Mouse (Mus musculus) forebrain, embryonic 12.5 days (tissue): Measurements from ENCODE around the gene Pnpo. TPM values are rescaled to one million over a fixed set of nuclear protein-coding genes. Genes with fewer than 3 reads are reported as not detected.

Source experiments
- ATAC-seq: fragments of 200-750 bp; cut with Nextera tagmentation; 2 replicates; pipeline ENCODE4 v1.8.0; 2017; ENCODE audit warnings: moderate TSS enrichment; ENCODE audit not compliant: low FRiP score
- H3K27ac ChIP-seq: fragments of 300-500 bp; sonication (generic); 2 replicates; pipeline ENCODE4 v1.5.1; 2016; ENCODE audit warnings: mild to moderate bottlenecking
- H3K27me3 ChIP-seq: fragments of 300-500 bp; sonication (generic); 2 replicates; pipeline ENCODE4 v1.6.1; 2016; ENCODE audit warnings: mild to moderate bottlenecking
- H3K36me3 ChIP-seq: fragments of 300-500 bp; sonication (generic); replicated peaks from 2 replicates; pipeline ENCODE4 v1.6.1; 2016; ENCODE audit warnings: mild to moderate bottlenecking
- H3K4me1 ChIP-seq: fragments of 300-500 bp; sonication (generic); 2 replicates; pipeline ENCODE4 v1.6.1; 2016
- H3K4me2 ChIP-seq: fragments of 300-500 bp; sonication (generic); 2 replicates; pipeline ENCODE4 v1.6.1; 2016; ENCODE audit warnings: mild to moderate bottlenecking, moderate library complexity
- H3K4me3 ChIP-seq: fragments of 300-500 bp; sonication (generic); replicated peaks from 2 replicates; pipeline ENCODE4 v1.5.1; 2016; ENCODE audit warnings: mild to moderate bottlenecking
- H3K9ac ChIP-seq: fragments of 300-500 bp; sonication (generic); 2 replicates; pipeline ENCODE4 v1.6.1; 2016; ENCODE audit warnings: mild to moderate bottlenecking
- H3K9me3 ChIP-seq: fragments of 300-500 bp; sonication (generic); 2 replicates; pipeline ENCODE4 v1.6.1; 2016
- WGBS: fragments of 180-500 bp; shearing (Covaris S2); methylation state at CpG from one replicate; pipeline ENCODE4 v1.1.7; 2016; 5-methylcytosine and 5-hydroxymethylcytosine counted together
- polyA plus RNA-seq: library from polyadenylated mRNA; unstranded; fragments of >200 nt; fragmentation: Nextera tagmentation; extraction: Ambion mirVana; gene quantifications from 2 replicates; pipeline ENCODE4 v1.2.1, GENCODE M21; 2016

Gene Pnpo
- polyA plus RNA-seq, 1 experiment from 2014 or later = 17.2 TPM

GRCm38 (mm10) chr11:96944844-96945580 is 1.2 kb upstream of the Pnpo start:
- Histone ChIP-seq H3K36me3 (peaks cover 8% of the 10 kb centered on the region), H3K4me3 (0 out of 2 replicates have a peak overlapping the region, but pooled peaks have one; percentile 49), H3K27me3 (peaks cover 11% of the 10 kb centered on the region), H3K4me1 (peaks cover 16% of the 10 kb centered on the region), H3K27ac (no peak overlapping the region), H3K9me3 (no peaks in the 10 kb centered on the region), H3K9ac (peak overlapping the region; percentile 46), H3K4me2 (peak overlapping the region; percentile 92)
- ATAC-seq = no peak
- 88% methylated on average over 14 of the region's 14 CpGs for WGBS

GRCm38 (mm10) chr11:96941989-96942590 is 1.7 kb downstream of the Pnpo start:
- no peak overlapping the region for H3K4me3 ChIP-seq
- H3K9me3 ChIP-seq = no peaks in the 10 kb centered on the region
- H3K27me3 ChIP-seq = peaks cover 11% of the 10 kb centered on the region
- H3K4me2 ChIP-seq = no peak overlapping the region
- ATAC-seq = no peak
- no peaks in the 10 kb centered on the region for H3K36me3 ChIP-seq
- no peak overlapping the region for H3K9ac ChIP-seq
- no peak overlapping the region for H3K27ac ChIP-seq
- H3K4me1 ChIP-seq = peaks cover 16% of the 10 kb centered on the region
- 78% methylated on average over 6 of the region's 6 CpGs for WGBS

- peaks cover 16% of the 10 kb centered on the region for H3K4me1 ChIP-seq
- no peaks in the 10 kb centered on the region for H3K36me3 ChIP-seq
- no peak overlapping the region for H3K4me3 ChIP-seq
- ATAC-seq = no peak
- H3K27ac ChIP-seq = no peak overlapping the region
- no peak overlapping the region for H3K4me2 ChIP-seq
- 84% methylated on average over 16 of the region's 16 CpGs for WGBS
- no peak overlapping the region for H3K9ac ChIP-seq
- H3K27me3 ChIP-seq = peaks cover 11% of the 10 kb centered on the region
- H3K9me3 ChIP-seq = no peaks in the 10 kb centered on the region
Observed at GRCm38 (mm10) chr11:96940578-96941465, 3.0 kb downstream of the Pnpo start.

- 92% methylated on average over 6 of the region's 6 CpGs for WGBS
- no peak overlapping the region for H3K4me2 ChIP-seq
- no peak overlapping the region for H3K4me3 ChIP-seq
- H3K9ac ChIP-seq = no peak overlapping the region
- no peaks in the 10 kb centered on the region for H3K9me3 ChIP-seq
- no peak for ATAC-seq
- H3K27me3 ChIP-seq = peaks cover 4% of the 10 kb centered on the region; the same call in 1 of the 2 replicates
- peaks cover 13% of the 10 kb centered on the region for H3K4me1 ChIP-seq
- H3K27ac ChIP-seq = no peak overlapping the region
- no peaks in the 10 kb centered on the region for H3K36me3 ChIP-seq
Observed at GRCm38 (mm10) chr11:96938426-96938800, 5.4 kb downstream of the Pnpo start.

GRCm38 (mm10) chr11:96937549-96938425 is 6.0 kb downstream of the Pnpo start:
- Histone ChIP-seq H3K9ac (no peak overlapping the region), H3K36me3 (no peaks in the 10 kb centered on the region), H3K4me2 (no peak overlapping the region), H3K27ac (no peak overlapping the region), H3K27me3 (0 out of 2 replicates have a peak, but pooled peaks cover 3% of the 10 kb centered on the region), H3K4me3 (no peak overlapping the region), H3K4me1 (peaks cover 11% of the 10 kb centered on the region), H3K9me3 (no peaks in the 10 kb centered on the region)
- ATAC-seq = 0 out of 2 replicates have a peak, but pooled peaks have one; percentile 27
- 56% methylated on average over 10 of the region's 10 CpGs for WGBS

GRCm38 (mm10) chr11:96935872-96936650 is 7.7 kb downstream of the Pnpo start:
- 88% methylated on average over 9 of the region's 9 CpGs for WGBS
- ATAC-seq = no peak
- H3K27ac ChIP-seq = no peak overlapping the region
- H3K4me3 ChIP-seq = no peak overlapping the region
- H3K4me1 ChIP-seq = peaks cover 11% of the 10 kb centered on the region
- no peaks in the 10 kb centered on the region for H3K36me3 ChIP-seq
- no peaks in the 10 kb centered on the region for H3K9me3 ChIP-seq
- H3K9ac ChIP-seq = no peak overlapping the region
- H3K4me2 ChIP-seq = no peak overlapping the region
- no peaks in the 10 kb centered on the region for H3K27me3 ChIP-seq

- Histone ChIP-seq H3K4me2 (peak overlapping the region; percentile 33), H3K9ac (no peak overlapping the region), H3K4me3 (0 out of 2 replicates have a peak overlapping the region, but pooled peaks have one; percentile 10), H3K9me3 (no peaks in the 10 kb centered on the region), H3K27ac (no peak overlapping the region), H3K36me3 (no peaks in the 10 kb centered on the region), H3K27me3 (peaks cover 7% of the 10 kb centered on the region), H3K4me1 (peaks cover 11% of the 10 kb centered on the region)
- peak; percentile 68; the same call in 1 of the 2 replicates for ATAC-seq
- WGBS = 24% methylated on average over 12 of the region's 12 CpGs
Observed at GRCm38 (mm10) chr11:96934921-96935356, 8.8 kb downstream of the Pnpo start.

DNA sequence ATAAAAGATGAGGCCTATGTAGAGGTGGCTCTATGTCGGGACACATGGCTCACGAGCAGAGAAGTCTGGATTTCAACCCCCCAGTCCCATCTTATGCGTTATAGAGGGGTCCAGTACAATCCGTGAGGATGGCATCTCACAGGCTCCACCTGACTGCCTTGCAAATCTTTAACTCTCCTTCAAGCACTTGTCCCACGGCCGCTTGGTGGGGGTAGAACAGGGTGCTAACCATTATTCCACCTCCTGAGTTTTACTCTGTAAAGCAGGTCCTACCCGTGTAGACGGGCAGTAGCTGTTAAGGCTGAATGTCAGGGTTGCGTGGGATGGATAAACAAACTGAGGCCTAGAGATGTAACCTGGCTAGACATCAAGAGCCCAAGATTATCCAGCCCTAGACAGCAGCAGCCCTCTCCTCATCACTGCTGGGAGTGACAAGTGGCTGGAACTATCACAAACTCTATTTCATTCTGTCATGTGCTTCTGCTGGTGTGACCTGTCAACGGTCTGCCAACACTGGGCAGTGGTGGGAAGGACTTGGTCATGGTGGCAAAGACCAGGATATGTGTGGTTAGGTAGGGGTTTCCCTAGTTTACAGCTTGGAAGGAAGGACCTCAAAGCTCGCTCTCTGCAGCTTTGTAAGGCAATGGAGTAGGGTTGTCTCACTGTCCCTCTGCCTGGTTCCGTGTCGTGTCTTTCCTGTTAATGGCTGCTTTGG is 10.1 kb downstream of the Pnpo start:
- Histone ChIP-seq H3K27ac (no peak overlapping the region), H3K9ac (no peak overlapping the region), H3K27me3 (peaks cover 20% of the 10 kb centered on the region), H3K36me3 (no peaks in the 10 kb centered on the region), H3K9me3 (no peaks in the 10 kb centered on the region), H3K4me2 (no peak overlapping the region), H3K4me1 (peaks cover 19% of the 10 kb centered on the region), H3K4me3 (no peak overlapping the region)
- 91% methylated on average over 13 of the region's 13 CpGs for WGBS
- no peak for ATAC-seq

GRCm38 (mm10) chr11:96931327-96932062 is 12.3 kb downstream of the Pnpo start:
- H3K4me1 ChIP-seq = peaks cover 20% of the 10 kb centered on the region
- ATAC-seq = no peak
- no peak overlapping the region for H3K9ac ChIP-seq
- H3K36me3 ChIP-seq = no peaks in the 10 kb centered on the region
- 70% methylated on average over 8 of the region's 8 CpGs for WGBS
- no peak overlapping the region for H3K4me2 ChIP-seq
- H3K27ac ChIP-seq = no peak overlapping the region
- no peak overlapping the region for H3K4me3 ChIP-seq
- peaks cover 34% of the 10 kb centered on the region for H3K27me3 ChIP-seq
- H3K9me3 ChIP-seq = no peaks in the 10 kb centered on the region

GRCm38 (mm10) chr11:96929766-96930331 is 13.9 kb downstream of the Pnpo start:
- Histone ChIP-seq H3K36me3 (no peaks in the 10 kb centered on the region), H3K4me2 (no peak overlapping the region), H3K9ac (no peak overlapping the region), H3K4me1 (peaks cover 16% of the 10 kb centered on the region), H3K27ac (no peak overlapping the region), H3K4me3 (no peak overlapping the region), H3K27me3 (peaks cover 34% of the 10 kb centered on the region), H3K9me3 (no peaks in the 10 kb centered on the region)
- no peak for ATAC-seq
- WGBS = 65% methylated on average over 9 of the region's 9 CpGs
